Mouse (Mus musculus) embryonic fibroblast, embryonic 13.5 days (primary cell): ENCODE data around the gene Slc31a1.

Experiments
- CTCF ChIP-seq: IDR thresholded peaks from 2 replicates; pipeline ENCODE4 v1.5.1; 2011; ENCODE audit warnings: mild to moderate bottlenecking, control low read depth, low read length, moderate library complexity, borderline replicate concordance; ENCODE audit not compliant: insufficient read depth
- POLR2A ChIP-seq: IDR thresholded peaks from 2 replicates; pipeline ENCODE4 v1.6.1; 2011; ENCODE audit warnings: low read depth, mild to moderate bottlenecking, control low read depth, low read length, moderate library complexity

DNA sequence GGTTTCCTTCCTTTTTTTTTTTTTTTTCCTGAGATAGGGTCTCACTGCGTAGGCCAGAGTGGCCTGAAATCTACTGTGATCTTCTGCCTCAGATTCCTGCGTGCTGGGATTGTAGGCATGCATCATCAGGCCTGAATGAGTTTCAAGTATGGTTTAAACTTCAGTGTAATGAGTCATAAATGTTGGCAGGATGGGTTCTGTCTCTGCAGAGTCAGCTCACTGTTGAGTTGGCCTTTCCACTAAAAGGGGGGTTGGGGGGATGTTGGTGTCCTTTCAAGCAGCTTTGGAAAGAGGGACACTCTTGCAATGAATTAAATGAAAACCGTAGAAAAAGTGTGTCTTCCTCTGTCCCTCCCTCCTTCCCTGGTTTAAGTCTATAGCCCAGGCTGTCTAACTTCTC lies 38.4 kb downstream of the Slc31a1 start:
- TF ChIP-seq CTCF (no peak), POLR2A (no peak)
